Mouse (Mus musculus) hindbrain, postnatal 0 days (tissue): ENCODE measurements around the gene Ppp1r37. TPM values are rescaled to one million over a fixed set of nuclear protein-coding genes. Genes with fewer than 3 reads are reported as not detected.
"Not testable (repeated sequence)": the region's sequence is repeated elsewhere in the genome, so short reads cannot be mapped to it uniquely, and the experiment has no call there.

Experiments
- ATAC-seq: fragments of 200-750 bp; cut with Nextera tagmentation; 2 replicates; pipeline ENCODE4 v1.8.0; 2017; ENCODE audit warnings: mild to moderate bottlenecking, moderate TSS enrichment, moderate library complexity
- DNase-seq: peaks from one replicate; pipeline ENCODE4 v3.0.0-alpha.2; 2015; ENCODE audit warnings: low spot score
- H3K27ac ChIP-seq: fragments of 300-500 bp; sonication (generic); 2 replicates; pipeline ENCODE4 v1.5.1; 2014; ENCODE audit warnings: mild to moderate bottlenecking
- H3K27me3 ChIP-seq: fragments of 300-500 bp; sonication (generic); 2 replicates; pipeline ENCODE4 v1.6.1; 2014; ENCODE audit warnings: low read length, mixed read lengths; ENCODE audit not compliant: insufficient read depth
- H3K36me3 ChIP-seq: fragments of 300-500 bp; sonication (generic); 2 replicates; pipeline ENCODE4 v1.6.1; 2014; ENCODE audit warnings: low read length, mixed read lengths; ENCODE audit not compliant: insufficient read depth
- H3K4me1 ChIP-seq: fragments of 300-500 bp; sonication (generic); 2 replicates; pipeline ENCODE4 v1.6.1; 2014; ENCODE audit warnings: antibody characterized with exemption, low read length, mixed read lengths; ENCODE audit not compliant: insufficient read depth
- H3K4me2 ChIP-seq: fragments of 300-500 bp; sonication (generic); 2 replicates; pipeline ENCODE4 v1.6.1; 2014; ENCODE audit warnings: low read depth, mild to moderate bottlenecking, low read length, moderate library complexity, mixed read lengths
- H3K4me3 ChIP-seq: fragments of 300-500 bp; sonication (generic); 2 replicates; pipeline ENCODE4 v1.5.1; 2014; ENCODE audit warnings: low read length
- H3K9ac ChIP-seq: fragments of 300-500 bp; sonication (generic); replicated peaks from 2 replicates; pipeline ENCODE4 v1.6.1; 2014; ENCODE audit warnings: mild to moderate bottlenecking, low read length, moderate library complexity, mixed read lengths
- H3K9me3 ChIP-seq: fragments of 300-500 bp; sonication (generic); 2 replicates; pipeline ENCODE4 v1.6.1; 2016; ENCODE audit warnings: low read length, mixed read lengths
- CTCF ChIP-seq: IDR thresholded peaks from 2 replicates; pipeline ENCODE4 v1.5.1; 2016; ENCODE audit warnings: antibody characterized with exemption, control low read depth, low read depth
- WGBS: fragments of 180-500 bp; shearing (Covaris S2); extraction: QIAGEN DNeasy Blood & Tissue Kit; methylation state at CpG from one replicate; pipeline ENCODE4 v1.1.7; 2014; 5-methylcytosine and 5-hydroxymethylcytosine counted together
- polyA plus RNA-seq: library from polyadenylated mRNA; unstranded; fragments of >200 nt; fragmentation: Nextera tagmentation; extraction: Ambion mirVana; gene quantifications from 2 replicates; pipeline ENCODE4 v1.2.1, GENCODE M21; 2015
- total RNA-seq: library from RNA; depleted of rRNA; stranded (reverse); fragments of >200 nt; gene quantifications from 2 replicates; pipeline ENCODE4 v1.2.3, GENCODE M21; 2014; rRNA removed

The Ppp1r37 gene
- total RNA-seq (125 and 128 TPM in 2 replicates), polyA plus RNA-seq (27.0 and 27.7 TPM in 2 replicates)

DNA sequence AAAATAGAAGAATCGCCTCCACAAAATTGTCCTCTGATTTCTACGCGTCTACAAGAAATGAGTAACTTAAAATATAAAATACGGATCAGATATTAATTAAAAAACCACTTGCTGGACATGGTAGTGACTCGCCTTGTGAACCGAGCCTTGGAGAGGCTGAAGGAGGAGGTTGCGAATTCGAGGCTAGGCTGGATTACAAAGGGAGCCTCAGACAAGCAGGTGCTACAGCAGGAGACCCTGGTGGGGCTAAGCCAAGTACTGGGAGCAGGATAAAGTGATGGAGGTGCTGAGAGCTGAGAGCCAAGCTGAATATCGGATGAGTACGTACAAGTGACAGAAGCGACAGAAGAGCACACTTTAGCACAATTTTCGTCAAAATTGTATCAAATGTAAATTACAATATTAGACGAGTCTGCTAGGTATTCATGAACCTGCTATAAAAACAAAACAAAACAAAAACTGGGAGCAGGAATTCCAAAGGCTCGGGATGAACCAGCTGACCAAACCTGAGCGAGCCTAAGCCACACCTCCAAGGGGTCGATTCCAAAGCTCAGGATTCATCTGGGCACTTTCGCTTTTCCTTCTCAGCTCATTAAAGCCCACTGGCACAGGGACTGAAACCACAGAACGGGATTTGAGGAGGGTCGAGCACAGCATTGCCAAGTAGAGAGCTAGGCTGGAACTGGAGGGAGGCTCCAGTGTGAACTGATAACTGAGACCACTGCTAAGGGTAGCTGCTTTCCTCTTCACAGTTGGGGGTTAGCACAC lies at the start of gene Ppp1r37:
Gene Ppp1r37, minus strand, starts transcription at position 434 of the 768 bp plus-strand sequence.
- Histone ChIP-seq H3K4me2 (peak within 1 kb of the TSS; percentile 96), H3K36me3 (peaks cover 12% of the 10 kb centered on the region), H3K4me1 (peaks cover 29% of the 10 kb centered on the region), H3K9ac (peak within 1 kb of the TSS; percentile 97), H3K27me3 (no peaks in the 10 kb centered on the region), H3K9me3 (no peaks in the 10 kb centered on the region), H3K4me3 (peak within 1 kb of the TSS; percentile 90), H3K27ac (peak within 1 kb of the TSS; percentile 85)
- no peak for TF ChIP-seq CTCF
- WGBS, result 3% methylated on average over 19 of the region's 19 CpGs
- DNase-seq (peak; percentile 75), ATAC-seq (peak; percentile 42)

DNA sequence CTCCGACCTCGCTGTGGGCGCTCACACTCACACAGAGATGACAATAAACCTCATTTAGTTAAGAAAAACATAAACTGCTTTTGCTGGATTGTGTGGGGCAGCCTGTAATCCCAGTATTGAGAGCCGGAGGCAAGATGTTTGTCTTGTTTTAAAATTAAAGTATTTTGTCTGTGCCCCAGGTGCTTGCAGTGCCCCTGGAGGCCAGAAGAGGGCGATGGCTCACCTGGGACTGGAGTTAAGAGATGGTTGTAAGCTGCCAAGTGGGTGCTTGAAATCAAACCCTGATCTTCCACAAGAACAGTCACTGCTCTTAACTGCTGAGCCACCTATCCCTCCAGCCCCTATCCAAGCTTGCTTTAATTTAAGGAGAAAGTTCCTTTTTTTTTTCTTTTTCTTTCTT lies 48.1 kb upstream of the Ppp1r37 start:
- TF ChIP-seq CTCF, result 0 out of 2 replicates have a peak, but pooled peaks have one; percentile 25
- DNase-seq (no peak), ATAC-seq (no peak)
- no peak overlapping the region for H3K4me2 ChIP-seq
- 0 out of 2 replicates have a peak, but pooled peaks cover 5% of the 10 kb centered on the region for H3K36me3 ChIP-seq
- H3K27ac ChIP-seq, result no peak overlapping the region
- H3K4me1 ChIP-seq, result no peaks in the 10 kb centered on the region
- no peaks in the 10 kb centered on the region for H3K27me3 ChIP-seq
- no peaks in the 10 kb centered on the region for H3K9me3 ChIP-seq
- 78% methylated on average over 5 of the region's 5 CpGs for WGBS
- H3K4me3 ChIP-seq, result no peak overlapping the region
- H3K9ac ChIP-seq, result no peak overlapping the region

DNA sequence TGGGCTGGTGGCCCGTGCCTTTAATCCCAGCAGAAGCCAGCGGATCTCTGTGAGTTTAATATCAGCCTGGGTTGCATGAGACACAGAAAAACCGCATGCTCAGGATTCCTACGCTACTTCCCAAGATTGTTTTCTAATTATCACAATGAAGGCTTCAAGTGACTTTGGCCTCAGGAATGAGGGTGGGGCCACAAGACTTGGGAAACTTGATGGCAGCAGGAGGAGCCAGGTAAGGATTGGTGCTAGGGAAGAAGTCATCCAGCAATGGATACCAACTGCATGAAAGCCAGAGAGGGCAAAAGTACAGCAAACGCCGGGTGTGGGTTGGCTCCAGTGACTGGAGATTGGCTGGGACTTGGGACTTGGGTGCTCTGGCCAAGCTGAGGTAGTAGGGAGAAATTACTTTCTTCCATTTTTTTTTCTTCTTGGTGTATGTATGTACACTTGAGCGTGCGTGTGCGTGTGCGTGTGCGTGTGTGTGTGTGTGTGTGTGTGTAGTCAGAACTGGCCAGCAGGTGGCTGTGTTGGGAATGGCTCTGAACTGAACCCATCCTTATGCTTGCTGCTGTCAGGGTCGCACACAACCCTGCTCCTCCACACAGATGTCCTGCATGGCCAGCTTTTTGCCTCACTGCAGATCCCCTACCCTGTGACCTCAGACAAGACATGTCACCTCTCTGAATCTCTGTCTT lies 46.9 kb upstream of the Ppp1r37 start:
- H3K27ac ChIP-seq, result no peak overlapping the region
- H3K9me3 ChIP-seq, result no peaks in the 10 kb centered on the region
- 0 out of 2 replicates have a peak, but pooled peaks have one; percentile 18 for TF ChIP-seq CTCF
- no peaks in the 10 kb centered on the region for H3K36me3 ChIP-seq
- no peak overlapping the region for H3K4me2 ChIP-seq
- ATAC-seq, result no peak
- H3K9ac ChIP-seq, result no peak overlapping the region
- no peak overlapping the region for H3K4me3 ChIP-seq
- H3K4me1 ChIP-seq, result no peaks in the 10 kb centered on the region
- WGBS, result 92% methylated on average over 12 of the region's 12 CpGs
- DNase-seq, result no peak
- no peaks in the 10 kb centered on the region for H3K27me3 ChIP-seq

DNA sequence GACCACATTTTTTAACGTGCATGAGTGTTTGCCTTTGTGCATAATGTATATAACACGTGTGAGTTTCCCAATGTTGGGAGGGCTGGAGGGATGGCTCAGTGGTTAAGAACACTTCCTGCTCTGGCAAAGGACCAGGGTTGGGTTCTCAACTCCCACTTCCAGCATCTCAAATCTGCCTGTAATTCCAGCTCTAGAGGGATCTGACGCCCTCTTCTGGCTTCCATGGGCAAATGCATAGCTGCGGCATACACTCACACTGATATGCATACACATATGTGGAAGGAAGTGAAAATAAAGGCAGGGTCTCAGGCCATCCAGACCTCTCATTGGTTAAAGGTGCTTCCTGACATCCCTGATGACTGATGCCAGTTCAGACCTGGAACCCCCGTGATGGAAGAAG lies 44.4 kb upstream of the Ppp1r37 start:
- Histone ChIP-seq H3K4me1 (peaks cover 15% of the 10 kb centered on the region), H3K4me2 (no peak overlapping the region), H3K27ac (no peak overlapping the region), H3K27me3 (no peaks in the 10 kb centered on the region), H3K36me3 (peaks cover 5% of the 10 kb centered on the region; the same call in 1 of the 2 replicates), H3K9ac (no peak overlapping the region), H3K4me3 (no peak overlapping the region), H3K9me3 (no peaks in the 10 kb centered on the region)
- ATAC-seq (no peak), DNase-seq (no peak)
- no peak for TF ChIP-seq CTCF
- WGBS, result 78% methylated on average over 5 of the region's 5 CpGs

DNA sequence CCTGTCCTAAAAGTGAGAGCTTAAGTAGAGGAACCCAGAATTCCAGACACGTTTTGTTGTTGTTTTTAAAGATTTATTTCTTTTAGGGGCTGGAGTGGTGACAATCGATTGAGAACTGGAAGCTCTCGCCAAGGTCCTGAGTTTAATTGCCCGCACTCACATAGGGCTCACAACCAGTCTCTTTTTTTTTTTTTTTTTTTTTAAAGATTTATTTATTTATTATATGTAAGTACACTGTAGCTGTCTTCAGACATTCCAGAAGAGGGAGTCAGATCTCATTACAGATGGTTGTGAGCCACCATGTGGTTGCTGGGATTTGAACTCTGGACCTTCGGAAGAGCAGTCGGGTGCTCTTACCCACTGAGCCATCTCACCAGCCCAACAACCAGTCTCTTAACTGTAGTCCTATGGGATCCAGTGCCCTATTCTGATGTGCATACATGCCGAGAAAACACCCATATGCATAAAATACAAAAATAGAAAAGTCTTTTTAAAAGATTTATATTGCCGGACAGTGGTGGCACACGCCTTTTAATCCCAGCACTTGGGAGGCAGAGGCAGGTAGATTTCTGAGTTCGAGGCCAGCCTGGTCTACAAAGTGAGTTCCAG lies 41.8 kb upstream of the Ppp1r37 start:
- not testable (repeated sequence) for H3K9me3 ChIP-seq, H3K27me3 ChIP-seq, DNase-seq
- Histone ChIP-seq H3K9ac (peak overlapping the region; percentile 99), H3K4me2 (peak overlapping the region; percentile 94), H3K4me3 (peak overlapping the region; percentile 80), H3K27ac (peak overlapping the region; percentile 82; the same call in 1 of the 2 replicates), H3K4me1 (peaks cover 16% of the 10 kb centered on the region), H3K36me3 (peaks cover 15% of the 10 kb centered on the region)
- peak; percentile 8; the same call in 1 of the 2 replicates for ATAC-seq
- 59% methylated on average over 10 of the region's 10 CpGs for WGBS

DNA sequence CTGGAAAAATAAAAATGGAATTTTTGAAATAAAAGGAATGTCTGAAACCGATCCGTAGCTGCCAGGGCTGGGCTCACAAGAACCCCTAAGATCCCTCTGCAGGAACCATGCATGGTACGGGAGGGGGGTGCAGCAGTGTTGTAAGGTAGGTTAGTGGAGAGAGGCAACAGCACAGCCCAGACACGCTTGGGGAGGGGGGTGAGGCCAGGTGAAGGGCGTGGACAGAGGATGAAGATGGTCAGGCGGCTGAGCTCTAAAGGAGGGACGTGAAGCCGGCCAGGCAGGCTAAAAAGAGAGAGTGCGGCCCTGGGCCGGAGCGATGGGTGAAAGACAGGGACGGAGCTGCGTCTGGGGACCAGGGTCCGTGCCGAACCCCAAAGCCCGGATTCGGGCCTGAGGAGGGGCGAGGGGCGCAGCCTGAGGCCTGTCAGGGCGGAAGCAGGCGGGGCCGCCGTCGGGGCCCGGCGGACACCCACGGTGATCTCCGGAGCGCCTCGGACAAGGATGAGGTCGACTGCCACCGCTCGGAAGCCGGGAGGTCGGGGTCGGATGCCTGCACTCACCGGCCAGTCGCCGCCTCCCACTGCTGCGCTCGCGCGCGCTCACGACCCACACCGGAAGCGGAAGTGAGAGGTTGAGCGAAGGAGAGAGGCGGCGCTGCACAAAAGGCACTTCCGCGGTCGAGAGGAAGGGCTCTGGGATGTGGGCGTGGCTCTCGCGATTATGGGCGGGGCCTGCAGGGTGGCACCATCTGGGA lies 41.2 kb upstream of the Ppp1r37 start, which contains the start of gene Clasrp:
Gene Clasrp, minus strand, starts transcription at position 638 of the 757 bp plus-strand sequence.
- Histone ChIP-seq H3K27ac (peak within 1 kb of the TSS; percentile 82), H3K27me3 (no peaks in the 10 kb centered on the region), H3K4me2 (peak within 1 kb of the TSS; percentile 94), H3K4me3 (peak within 1 kb of the TSS; percentile 80), H3K9me3 (no peaks in the 10 kb centered on the region), H3K36me3 (peaks cover 18% of the 10 kb centered on the region), H3K4me1 (peaks cover 16% of the 10 kb centered on the region), H3K9ac (peak within 1 kb of the TSS; percentile 99)
- peak; percentile 30 for TF ChIP-seq CTCF
- under 1% methylated on average over 57 of the region's 57 CpGs for WGBS
- ATAC-seq, result peak; percentile 88
- DNase-seq, result peak; percentile 97
